23 mouse cellular contexts compared by ENCODE assay signal in genomic region chr15:13988919-13989510, GRCm38 (mm10).
A peak's percentile ranks its signal among the peaks of the same experiment; 100 is the strongest.
DNase-seq lines count a peak whose midpoint lies in the region; ATAC-seq and TF ChIP-seq lines count a peak whose summit lies in the region.
"Had no signal": no experiment of that assay in that cellular context is flagged by ENCODE, and none has a peak within 500 bp of the region (broad histone marks: within the 10 kb centered on the region; RNA-seq: fewer than 3 reads in every experiment).

No protein-coding gene starts in this region.

- no peak overlapping the region for H3K4me3 ChIP-seq in lung, embryonic 14.5 days (ENCODE audit: low read depth, low read length)
- H3K4me3 ChIP-seq in lung, adult 2 months (replicated peaks; ENCODE audit: extremely low read depth, low read depth, low read length), result no peak overlapping the region
- no peak overlapping the region for H3K4me3 ChIP-seq in forebrain, embryonic 12.5 days (replicated peaks)
- H3K4me3 ChIP-seq in forebrain, embryonic 15.5 days, result no peak overlapping the region
- H3K4me3 ChIP-seq in neural tube, embryonic 15.5 days (replicated peaks), result no peak overlapping the region
- H3K4me3 ChIP-seq in liver, embryonic 11.5 days (ENCODE audit: low read depth, low read length), result no peak overlapping the region
- H3K4me3 ChIP-seq: embryonic facial prominence, embryonic 12.5 days; gastrocnemius, adult 2 months; layer of hippocampus, adult 2 months; limb, embryonic 12.5 days; liver, embryonic 12.5 days had no signal

- no peaks in the 10 kb centered on the region for H3K36me3 ChIP-seq in lung, embryonic 14.5 days (ENCODE audit: insufficient read depth)
- H3K36me3 ChIP-seq in forebrain, embryonic 12.5 days (replicated peaks), result no peaks in the 10 kb centered on the region
- no peaks in the 10 kb centered on the region for H3K36me3 ChIP-seq in forebrain, embryonic 15.5 days
- H3K36me3 ChIP-seq in neural tube, embryonic 15.5 days, result no peaks in the 10 kb centered on the region
- no peaks in the 10 kb centered on the region for H3K36me3 ChIP-seq in liver, embryonic 11.5 days (ENCODE audit: control insufficient read depth, insufficient read depth, low read length)
- H3K36me3 ChIP-seq: embryonic facial prominence, embryonic 12.5 days; limb, embryonic 12.5 days; liver, embryonic 12.5 days had no signal

- no peak for ATAC-seq in lung, embryonic 14.5 days (ENCODE audit: insufficient read depth)
- peak; percentile 55; the same call in 1 of the 2 replicates for ATAC-seq in forebrain, embryonic 12.5 days (ENCODE audit: low FRiP score)
- ATAC-seq in forebrain, embryonic 15.5 days (replicated peaks), result peak; percentile 50
- peak; percentile 50 for ATAC-seq in neural tube, embryonic 15.5 days (ENCODE audit: low FRiP score)
- ATAC-seq in liver, embryonic 11.5 days (replicated peaks; ENCODE audit: low FRiP score), result no peak
- ATAC-seq: activated CD4-positive, CD25-positive, alpha-beta regulatory T cell, adult 4 months; intestine, postnatal 0 days; liver, embryonic 12.5 days had no signal

- no peaks in the 10 kb centered on the region for H3K4me1 ChIP-seq in lung, embryonic 14.5 days (ENCODE audit: insufficient read depth)
- H3K4me1 ChIP-seq in lung, adult 2 months (ENCODE audit: control insufficient read depth, insufficient read depth, low read length), result no peaks in the 10 kb centered on the region
- no peaks in the 10 kb centered on the region for H3K4me1 ChIP-seq in forebrain, embryonic 12.5 days
- H3K4me1 ChIP-seq in forebrain, embryonic 15.5 days, result peaks cover 12% of the 10 kb centered on the region
- H3K4me1 ChIP-seq in neural tube, embryonic 15.5 days, result no peaks in the 10 kb centered on the region
- H3K4me1 ChIP-seq in liver, embryonic 11.5 days (replicated peaks; ENCODE audit: control insufficient read depth, insufficient read depth, low read length), result no peaks in the 10 kb centered on the region
- H3K4me1 ChIP-seq: embryonic facial prominence, embryonic 12.5 days; limb, embryonic 12.5 days; liver, embryonic 12.5 days had no signal

- TF ChIP-seq CTCF in lung, embryonic 14.5 days (IDR thresholded peaks at IDR 0.05; ENCODE audit: low read depth), result no peak
- no peak for TF ChIP-seq CTCF in lung, adult 2 months (IDR thresholded peaks at IDR 0.05; ENCODE audit: insufficient read depth, low read length)

- H3K27me3 ChIP-seq in lung, embryonic 14.5 days (ENCODE audit: insufficient read depth, low read length), result no peaks in the 10 kb centered on the region
- no peaks in the 10 kb centered on the region for H3K27me3 ChIP-seq in forebrain, embryonic 12.5 days
- H3K27me3 ChIP-seq in forebrain, embryonic 15.5 days, result no peaks in the 10 kb centered on the region
- H3K27me3 ChIP-seq in neural tube, embryonic 15.5 days (replicated peaks), result no peaks in the 10 kb centered on the region
- H3K27me3 ChIP-seq in liver, embryonic 11.5 days (replicated peaks; ENCODE audit: control insufficient read depth, insufficient read depth, low read length), result no peaks in the 10 kb centered on the region
- H3K27me3 ChIP-seq: embryonic facial prominence, embryonic 12.5 days; limb, embryonic 12.5 days; liver, embryonic 12.5 days had no signal

- H3K9ac ChIP-seq in lung, embryonic 14.5 days, result no peak overlapping the region
- no peak overlapping the region for H3K9ac ChIP-seq in forebrain, embryonic 12.5 days
- no peak overlapping the region for H3K9ac ChIP-seq in forebrain, embryonic 15.5 days (replicated peaks)
- no peak overlapping the region for H3K9ac ChIP-seq in neural tube, embryonic 15.5 days (replicated peaks)
- no peak overlapping the region for H3K9ac ChIP-seq in liver, embryonic 11.5 days (ENCODE audit: low read depth, low read length)
- H3K9ac ChIP-seq: embryonic facial prominence, embryonic 12.5 days; limb, embryonic 12.5 days; liver, embryonic 12.5 days had no signal

- no peaks in the 10 kb centered on the region for H3K9me3 ChIP-seq in lung, embryonic 14.5 days (ENCODE audit: low read depth, low read length)
- H3K9me3 ChIP-seq in forebrain, embryonic 12.5 days, result no peaks in the 10 kb centered on the region
- H3K9me3 ChIP-seq in forebrain, embryonic 15.5 days, result no peaks in the 10 kb centered on the region
- no peaks in the 10 kb centered on the region for H3K9me3 ChIP-seq in neural tube, embryonic 15.5 days (replicated peaks)
- no peaks in the 10 kb centered on the region for H3K9me3 ChIP-seq in liver, embryonic 11.5 days (ENCODE audit: control insufficient read depth, low read length)
- H3K9me3 ChIP-seq: embryonic facial prominence, embryonic 12.5 days; limb, embryonic 12.5 days; liver, embryonic 12.5 days had no signal

- no peak for TF ChIP-seq POLR2A in lung, adult 2 months (IDR thresholded peaks at IDR 0.05; ENCODE audit: borderline replicate concordance, extremely low read depth, low read depth, low read length)

- H3K27ac ChIP-seq in lung, embryonic 14.5 days (ENCODE audit: low read depth), result no peak overlapping the region
- no peak overlapping the region for H3K27ac ChIP-seq in forebrain, embryonic 12.5 days
- peak overlapping the region; percentile 62 for H3K27ac ChIP-seq in forebrain, embryonic 15.5 days (replicated peaks)
- 0 out of 2 replicates have a peak overlapping the region, but pooled peaks have one; percentile 23 for H3K27ac ChIP-seq in neural tube, embryonic 15.5 days (replicated peaks)
- no peak overlapping the region for H3K27ac ChIP-seq in liver, embryonic 11.5 days (ENCODE audit: low read depth, low read length)
- H3K27ac ChIP-seq: embryonic facial prominence, embryonic 12.5 days; gastrocnemius, adult 2 months; layer of hippocampus, adult 2 months; limb, embryonic 12.5 days; liver, embryonic 12.5 days had no signal

- DNase-seq in lung, embryonic 14.5 days, result peak; percentile 8
- DNase-seq in lung, adult 2 months, result no peak
- DNase-seq in cerebellum, adult 11 months, result no peak
- DNase-seq in liver, embryonic 11.5 days (ENCODE audit: low spot score), result no peak
- DNase-seq: adrenal gland, adult 8-10 months; cerebellum, adult 8-10 months; cerebellum, postnatal 36 days; gastrocnemius, adult 2 months; heart, postnatal 4 days; kidney, postnatal 25 days; layer of hippocampus, postnatal 36 days; lung, adult 18-20 months; right cerebral cortex, postnatal 25 days; spleen, adult 18-20 months had no signal

- H3K4me2 ChIP-seq in lung, embryonic 14.5 days, result no peak overlapping the region
- H3K4me2 ChIP-seq in forebrain, embryonic 12.5 days, result no peak overlapping the region
- no peak overlapping the region for H3K4me2 ChIP-seq in forebrain, embryonic 15.5 days (replicated peaks)
- no peak overlapping the region for H3K4me2 ChIP-seq in neural tube, embryonic 15.5 days
- no peak overlapping the region for H3K4me2 ChIP-seq in liver, embryonic 11.5 days
- H3K4me2 ChIP-seq: embryonic facial prominence, embryonic 12.5 days; limb, embryonic 12.5 days; liver, embryonic 12.5 days had no signal

- 73% methylated on average over 8 of the region's 8 CpGs for WGBS in lung, embryonic 14.5 days
- 73% methylated on average over 8 of the region's 8 CpGs for WGBS in lung, adult 2 months
- WGBS in forebrain, embryonic 12.5 days, result 72% methylated on average over 8 of the region's 8 CpGs
- 64% methylated on average over 8 of the region's 8 CpGs for WGBS in forebrain, embryonic 15.5 days
- 65% methylated on average over 8 of the region's 8 CpGs for WGBS in neural tube, embryonic 15.5 days
- WGBS in liver, embryonic 11.5 days, result 74% methylated on average over 8 of the region's 8 CpGs

Comparison
In these comparisons a context has a peak if more than half of its experiments do, and no peak if none do; other contexts are left out.
1. H3K27ac ChIP-seq: peak in forebrain, embryonic 15.5 days (single experiment) and neural tube, embryonic 15.5 days (single experiment); none in lung, embryonic 14.5 days (single experiment), forebrain, embryonic 12.5 days (single experiment) and liver, embryonic 11.5 days (single experiment).
2. ATAC-seq: peak in forebrain, embryonic 12.5 days (single experiment), forebrain, embryonic 15.5 days (single experiment) and neural tube, embryonic 15.5 days (single experiment); none in lung, embryonic 14.5 days (single experiment) and liver, embryonic 11.5 days (single experiment).